Mouse (Mus musculus) hindbrain, embryonic 15.5 days (tissue): Measurements from ENCODE around the gene Erlin1. TPM values are rescaled to one million over a fixed set of nuclear protein-coding genes. Genes with fewer than 3 reads are reported as not detected.

Experiments
- ATAC-seq: fragments of 200-750 bp; cut with Nextera tagmentation; 2 replicates; pipeline ENCODE4 v1.8.0; 2017; ENCODE audit warnings: low read depth, moderate number of reproducible peaks, moderate TSS enrichment; ENCODE audit not compliant: low FRiP score
- H3K27ac ChIP-seq: fragments of 300-500 bp; sonication (generic); replicated peaks from 2 replicates; pipeline ENCODE4 v1.5.1; 2015; ENCODE audit warnings: mild to moderate bottlenecking, inconsistent platforms
- H3K27me3 ChIP-seq: fragments of 300-500 bp; sonication (generic); 2 replicates; pipeline ENCODE4 v1.6.1; 2015; ENCODE audit warnings: control low read depth, inconsistent platforms
- H3K36me3 ChIP-seq: fragments of 300-500 bp; sonication (generic); 2 replicates; pipeline ENCODE4 v1.6.1; 2015; ENCODE audit warnings: control low read depth, inconsistent platforms
- H3K4me1 ChIP-seq: fragments of 300-500 bp; sonication (generic); replicated peaks from 2 replicates; pipeline ENCODE4 v1.6.1; 2015; ENCODE audit warnings: control low read depth, inconsistent platforms
- H3K4me2 ChIP-seq: fragments of 300-500 bp; sonication (generic); 2 replicates; pipeline ENCODE4 v1.6.1; 2015; ENCODE audit warnings: moderate library complexity, mild to moderate bottlenecking, inconsistent platforms
- H3K4me3 ChIP-seq: fragments of 300-500 bp; sonication (generic); 2 replicates; pipeline ENCODE4 v1.5.1; 2015; ENCODE audit warnings: mild to moderate bottlenecking, inconsistent platforms
- H3K9ac ChIP-seq: fragments of 300-500 bp; sonication (generic); 2 replicates; pipeline ENCODE4 v1.6.1; 2015; ENCODE audit warnings: inconsistent platforms
- H3K9me3 ChIP-seq: fragments of 300-500 bp; sonication (generic); 2 replicates; pipeline ENCODE4 v1.6.1; 2016; ENCODE audit warnings: control low read depth, inconsistent platforms
- WGBS: fragments of 180-500 bp; shearing (Covaris S2); methylation state at CpG from one replicate; pipeline ENCODE4 v1.1.7; 2015; 5-methylcytosine and 5-hydroxymethylcytosine counted together
- polyA plus RNA-seq: library from polyadenylated mRNA; unstranded; fragments of >200 nt; fragmentation: Nextera tagmentation; extraction: Ambion mirVana; gene quantifications from 2 replicates; pipeline ENCODE4 v1.2.1, GENCODE M21; 2015

Erlin1 gene
- polyA plus RNA-seq, 1 experiment from 2014 or later: 21.6 TPM

GRCm38 (mm10) chr19:44021502-44021901 lies 48.1 kb downstream of the Erlin1 start:
- WGBS: 90% methylated on average over 4 of the region's 4 CpGs
- Histone ChIP-seq H3K4me3 (no peak overlapping the region), H3K4me2 (no peak overlapping the region), H3K4me1 (no peaks in the 10 kb centered on the region), H3K9ac (no peak overlapping the region), H3K36me3 (no peaks in the 10 kb centered on the region), H3K27me3 (no peaks in the 10 kb centered on the region), H3K27ac (no peak overlapping the region), H3K9me3 (no peaks in the 10 kb centered on the region)
- no peak for ATAC-seq

- no peak overlapping the region for H3K4me3 ChIP-seq
- ATAC-seq: no peak
- WGBS: 61% methylated on average over 7 of the region's 7 CpGs
These were observed 49.8 kb downstream of the Erlin1 start for GRCm38 (mm10) chr19:44019739-44020138.

GRCm38 (mm10) chr19:44013862-44014261 lies 55.7 kb downstream of the Erlin1 start:
- 86% methylated on average over 6 of the region's 6 CpGs for WGBS
- Histone ChIP-seq H3K4me3 (no peak overlapping the region), H3K9ac (no peak overlapping the region), H3K36me3 (no peaks in the 10 kb centered on the region), H3K4me1 (no peaks in the 10 kb centered on the region), H3K4me2 (no peak overlapping the region), H3K27ac (no peak overlapping the region), H3K9me3 (no peaks in the 10 kb centered on the region), H3K27me3 (no peaks in the 10 kb centered on the region)
- no peak for ATAC-seq

More at GRCm38 (mm10) chr19:44019739-44020138, 49.8 kb downstream of the Erlin1 start:
- H3K9me3 ChIP-seq: no peaks in the 10 kb centered on the region
- H3K4me1 ChIP-seq: no peaks in the 10 kb centered on the region
- H3K27ac ChIP-seq: no peak overlapping the region
- H3K9ac ChIP-seq: no peak overlapping the region
- no peaks in the 10 kb centered on the region for H3K36me3 ChIP-seq
- H3K27me3 ChIP-seq: no peaks in the 10 kb centered on the region
- H3K4me2 ChIP-seq: no peak overlapping the region

GRCm38 (mm10) chr19:44008784-44009183 lies 60.8 kb downstream of the Erlin1 start:
- no peak overlapping the region for H3K4me2 ChIP-seq
- no peak overlapping the region for H3K27ac ChIP-seq
- H3K36me3 ChIP-seq: no peaks in the 10 kb centered on the region
- H3K9me3 ChIP-seq: no peaks in the 10 kb centered on the region
- H3K27me3 ChIP-seq: no peaks in the 10 kb centered on the region
- H3K9ac ChIP-seq: no peak overlapping the region
- no peak for ATAC-seq
- H3K4me1 ChIP-seq: no peaks in the 10 kb centered on the region
- H3K4me3 ChIP-seq: no peak overlapping the region
- 74% methylated on average over 15 of the region's 15 CpGs for WGBS

- ATAC-seq: no peak
- Histone ChIP-seq H3K4me1 (no peaks in the 10 kb centered on the region), H3K27ac (no peak overlapping the region), H3K9ac (no peak overlapping the region), H3K27me3 (no peaks in the 10 kb centered on the region), H3K36me3 (no peaks in the 10 kb centered on the region), H3K4me2 (no peak overlapping the region), H3K4me3 (no peak overlapping the region), H3K9me3 (no peaks in the 10 kb centered on the region)
- 60% methylated on average over 12 of the region's 12 CpGs for whole genome bisulfite sequencing
These were observed 62.4 kb downstream of the Erlin1 start for GRCm38 (mm10) chr19:44007186-44007585.

GRCm38 (mm10) chr19:44005025-44005424 lies 64.6 kb downstream of the Erlin1 start:
- no peak for ATAC-seq
- Histone ChIP-seq H3K36me3 (no peaks in the 10 kb centered on the region), H3K9ac (no peak overlapping the region), H3K27ac (no peak overlapping the region), H3K4me3 (no peak overlapping the region), H3K4me2 (no peak overlapping the region), H3K27me3 (no peaks in the 10 kb centered on the region), H3K4me1 (no peaks in the 10 kb centered on the region), H3K9me3 (no peaks in the 10 kb centered on the region)
- WGBS: 83% methylated on average over 4 of the region's 4 CpGs

GRCm38 (mm10) chr19:44004261-44004660 lies 65.3 kb downstream of the Erlin1 start:
- Histone ChIP-seq H3K9ac (no peak overlapping the region), H3K27me3 (no peaks in the 10 kb centered on the region), H3K27ac (no peak overlapping the region), H3K4me1 (no peaks in the 10 kb centered on the region), H3K4me2 (no peak overlapping the region), H3K9me3 (no peaks in the 10 kb centered on the region), H3K36me3 (no peaks in the 10 kb centered on the region), H3K4me3 (no peak overlapping the region)
- ATAC-seq: no peak
- WGBS: 88% methylated on average over 2 of the region's 2 CpGs

- no peak for ATAC-seq
- H3K4me2 ChIP-seq: no peak overlapping the region
- 73% methylated on average over 5 of the region's 5 CpGs for WGBS
- H3K27ac ChIP-seq: no peak overlapping the region
- no peak overlapping the region for H3K9ac ChIP-seq
- H3K36me3 ChIP-seq: no peaks in the 10 kb centered on the region
- H3K9me3 ChIP-seq: no peaks in the 10 kb centered on the region
- no peaks in the 10 kb centered on the region for H3K27me3 ChIP-seq
- H3K4me3 ChIP-seq: no peak overlapping the region
- H3K4me1 ChIP-seq: no peaks in the 10 kb centered on the region
These were observed 68.9 kb downstream of the Erlin1 start for GRCm38 (mm10) chr19:44000720-44001119.

GRCm38 (mm10) chr19:44000061-44000460 lies 69.5 kb downstream of the Erlin1 start:
- no peak for ATAC-seq
- H3K27me3 ChIP-seq: no peaks in the 10 kb centered on the region
- no peak overlapping the region for H3K9ac ChIP-seq
- no peaks in the 10 kb centered on the region for H3K4me1 ChIP-seq
- WGBS: 97% methylated on average over 1 of the region's 1 CpGs
- H3K9me3 ChIP-seq: no peaks in the 10 kb centered on the region
- no peak overlapping the region for H3K4me2 ChIP-seq
- no peak overlapping the region for H3K4me3 ChIP-seq
- no peaks in the 10 kb centered on the region for H3K36me3 ChIP-seq
- no peak overlapping the region for H3K27ac ChIP-seq

GRCm38 (mm10) chr19:43998802-43999527 lies 70.6 kb downstream of the Erlin1 start:
- Histone ChIP-seq H3K9ac (no peak overlapping the region), H3K4me3 (no peak overlapping the region), H3K27ac (no peak overlapping the region), H3K4me2 (no peak overlapping the region), H3K36me3 (no peaks in the 10 kb centered on the region), H3K27me3 (no peaks in the 10 kb centered on the region), H3K9me3 (no peaks in the 10 kb centered on the region), H3K4me1 (no peaks in the 10 kb centered on the region)
- ATAC-seq: no peak
- WGBS: 93% methylated on average over 11 of the region's 11 CpGs

GRCm38 (mm10) chr19:43998101-43998500 lies 71.5 kb downstream of the Erlin1 start:
- Histone ChIP-seq H3K27ac (no peak overlapping the region), H3K4me3 (no peak overlapping the region), H3K9ac (no peak overlapping the region), H3K36me3 (no peaks in the 10 kb centered on the region), H3K27me3 (no peaks in the 10 kb centered on the region), H3K9me3 (no peaks in the 10 kb centered on the region), H3K4me1 (no peaks in the 10 kb centered on the region), H3K4me2 (no peak overlapping the region)
- ATAC-seq: no peak
- 85% methylated on average over 10 of the region's 10 CpGs for WGBS

- Histone ChIP-seq H3K4me3 (no peak overlapping the region), H3K36me3 (no peaks in the 10 kb centered on the region), H3K9me3 (no peaks in the 10 kb centered on the region), H3K4me2 (no peak overlapping the region), H3K9ac (no peak overlapping the region), H3K27me3 (no peaks in the 10 kb centered on the region), H3K27ac (no peak overlapping the region), H3K4me1 (no peaks in the 10 kb centered on the region)
- WGBS: 88% methylated on average over 7 of the region's 7 CpGs
- no peak for ATAC-seq
These were observed 74.2 kb downstream of the Erlin1 start for GRCm38 (mm10) chr19:43995427-43995826.

GRCm38 (mm10) chr19:43992464-43992863 lies 77.1 kb downstream of the Erlin1 start:
- Histone ChIP-seq H3K36me3 (no peaks in the 10 kb centered on the region), H3K4me3 (no peak overlapping the region), H3K4me1 (no peaks in the 10 kb centered on the region), H3K4me2 (no peak overlapping the region), H3K9ac (no peak overlapping the region), H3K9me3 (no peaks in the 10 kb centered on the region), H3K27me3 (no peaks in the 10 kb centered on the region), H3K27ac (no peak overlapping the region)
- WGBS: 74% methylated on average over 4 of the region's 4 CpGs
- no peak for ATAC-seq
